In genomic region chr1:118393916-118394315, GRCm38 (mm10) we compare ENCODE assay signal across 28 mouse cellular contexts.
"Had no signal": no experiment of that assay in that cellular context is flagged by ENCODE, and none has a peak within 500 bp of the region (broad histone marks: within the 10 kb centered on the region; RNA-seq: fewer than 3 reads in every experiment).

No protein-coding gene starts in this region.

- ATAC-seq: forebrain, embryonic 13.5 days; forebrain, embryonic 14.5 days; forebrain, embryonic 15.5 days; forebrain, embryonic 16.5 days; forebrain, postnatal 0 days had no signal

- H3K9ac ChIP-seq: embryonic facial prominence, embryonic 12.5 days; embryonic facial prominence, embryonic 13.5 days; embryonic facial prominence, embryonic 15.5 days; forebrain, embryonic 12.5 days; forebrain, embryonic 13.5 days; forebrain, embryonic 15.5 days; forebrain, postnatal 0 days had no signal

- DNase-seq: cerebellum, adult 2 months; cerebellum, adult 8-10 months; cerebellum, adult 9-10 months; cerebellum, adult 9-11 months; cerebellum, postnatal 10 days; cerebellum, postnatal 14 days; cerebellum, postnatal 25 days; cerebellum, postnatal 36 days; embryo, embryonic 11 days; forebrain, postnatal 0 days; gastrocnemius, adult 2 months; gastrocnemius, postnatal 10 days; gastrocnemius, postnatal 14 days; gastrocnemius, postnatal 25 days; gastrocnemius, postnatal 36 days; heart, adult 18-20 months; heart, adult 2 months had no signal

- H3K9me3 ChIP-seq: embryonic facial prominence, embryonic 10.5 days; embryonic facial prominence, embryonic 12.5 days; embryonic facial prominence, embryonic 13.5 days; embryonic facial prominence, embryonic 15.5 days; forebrain, embryonic 10.5 days; forebrain, embryonic 12.5 days; forebrain, embryonic 13.5 days; forebrain, embryonic 15.5 days had no signal

- H3K27ac ChIP-seq: embryonic facial prominence, embryonic 10.5 days; embryonic facial prominence, embryonic 12.5 days; embryonic facial prominence, embryonic 13.5 days; embryonic facial prominence, embryonic 15.5 days; forebrain, embryonic 10.5 days; forebrain, embryonic 12.5 days; forebrain, embryonic 13.5 days; forebrain, embryonic 15.5 days; gastrocnemius, adult 2 months; heart, adult 2 months had no signal

- H3K4me3 ChIP-seq: embryonic facial prominence, embryonic 10.5 days; embryonic facial prominence, embryonic 12.5 days; embryonic facial prominence, embryonic 13.5 days; embryonic facial prominence, embryonic 15.5 days; erythroblast, embryonic 14.5 days; forebrain, embryonic 10.5 days; forebrain, embryonic 12.5 days; forebrain, embryonic 13.5 days; forebrain, embryonic 15.5 days; gastrocnemius, adult 2 months; heart, adult 2 months had no signal

- H3K4me2 ChIP-seq: embryonic facial prominence, embryonic 12.5 days; embryonic facial prominence, embryonic 13.5 days; embryonic facial prominence, embryonic 15.5 days; forebrain, embryonic 12.5 days; forebrain, embryonic 13.5 days; forebrain, embryonic 15.5 days had no signal

- H3K27me3 ChIP-seq: embryonic facial prominence, embryonic 12.5 days; embryonic facial prominence, embryonic 13.5 days; embryonic facial prominence, embryonic 15.5 days; forebrain, embryonic 12.5 days; forebrain, embryonic 13.5 days; forebrain, embryonic 15.5 days had no signal
